Mouse (Mus musculus) spleen, postnatal 14 days (tissue): ENCODE measurements around the gene AI837181.

Source experiments
- DNase-seq, 2 experiments: peaks; one replicate each; pipeline ENCODE4 v3.0.0; 2021 to 2022; ENCODE audit warnings: low spot score in 2 of 2

AI837181 gene

DNA sequence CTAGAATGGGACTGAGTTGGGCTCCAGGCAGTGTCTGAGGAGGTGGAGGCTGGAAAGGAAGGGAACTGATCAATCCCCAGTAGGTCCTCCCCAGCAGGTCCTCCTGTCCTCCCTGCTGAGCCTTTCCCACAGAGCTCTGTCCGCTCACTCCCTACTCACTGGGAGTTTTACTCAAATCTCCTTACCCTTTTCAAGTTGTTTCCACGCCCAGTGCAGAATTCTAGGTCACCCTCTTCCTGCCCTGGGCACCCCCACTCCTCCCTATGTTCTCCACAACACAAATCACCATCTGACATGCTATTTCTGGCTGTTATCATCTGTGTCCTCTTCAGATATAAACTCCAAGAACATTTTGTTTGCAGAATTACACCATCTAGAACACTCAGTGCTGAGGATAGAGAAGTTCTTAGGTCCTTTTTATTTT is 10.4 kb upstream of the AI837181 start:
- DNase-seq = no peak

DNA sequence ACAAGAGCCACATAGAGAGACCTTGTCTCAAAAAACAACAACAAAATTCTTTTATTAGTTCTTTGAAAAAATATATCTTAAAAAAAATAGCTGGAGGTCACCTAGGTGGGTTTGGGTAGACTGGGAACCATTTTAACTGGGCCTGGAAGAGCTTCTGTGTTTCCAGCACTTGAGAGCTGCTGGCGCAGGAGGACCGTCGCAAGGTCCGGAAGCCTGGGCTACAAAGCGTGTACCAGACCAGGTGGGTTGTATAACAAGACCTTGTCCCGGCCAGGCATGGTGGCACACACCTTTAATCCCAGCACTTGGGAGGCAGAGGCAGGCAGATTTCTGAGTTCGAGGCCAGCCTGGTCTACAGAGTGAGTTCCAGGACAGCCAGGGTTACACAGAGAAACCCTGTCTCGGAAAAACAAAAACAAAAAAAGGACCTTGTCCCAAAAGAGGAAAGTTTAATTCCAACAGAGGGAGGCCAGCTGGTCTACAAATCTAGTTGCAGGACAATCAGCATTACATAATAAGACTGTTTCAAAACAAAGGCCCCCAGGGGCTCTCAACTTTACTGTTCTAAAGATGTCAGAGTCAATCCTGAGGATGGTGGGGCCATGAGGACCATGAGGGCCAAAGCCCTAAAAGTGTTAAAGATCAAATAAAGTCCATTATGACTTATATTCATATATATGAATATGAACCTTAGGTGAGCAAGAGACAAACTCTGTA is 6.0 kb upstream of the AI837181 start:
- no peak for DNase-seq

GRCm38 (mm10) chr19:5419630-5420029 is 5.3 kb upstream of the AI837181 start:
- DNase-seq = no peak

DNA sequence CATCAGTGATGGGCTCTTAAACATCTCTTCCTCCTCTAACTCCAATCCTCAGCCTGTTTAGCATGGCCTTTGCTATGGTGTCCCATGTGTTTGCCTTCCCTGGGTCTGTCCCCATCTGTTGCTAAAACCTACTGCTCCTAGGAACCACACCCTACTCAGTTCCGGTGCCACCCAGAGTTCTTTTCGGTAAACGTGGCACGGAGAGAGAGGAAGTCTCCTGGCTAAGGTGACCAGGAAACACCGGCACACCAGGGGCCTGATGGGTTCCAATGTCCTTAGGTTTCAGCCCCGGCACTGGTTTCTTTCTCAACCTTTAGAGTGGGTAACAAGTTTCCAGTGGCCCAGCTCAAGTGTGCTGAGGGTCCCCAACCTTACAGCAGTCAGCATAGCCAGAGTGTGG is 4.4 kb upstream of the AI837181 start:
- DNase-seq = no peak

DNA sequence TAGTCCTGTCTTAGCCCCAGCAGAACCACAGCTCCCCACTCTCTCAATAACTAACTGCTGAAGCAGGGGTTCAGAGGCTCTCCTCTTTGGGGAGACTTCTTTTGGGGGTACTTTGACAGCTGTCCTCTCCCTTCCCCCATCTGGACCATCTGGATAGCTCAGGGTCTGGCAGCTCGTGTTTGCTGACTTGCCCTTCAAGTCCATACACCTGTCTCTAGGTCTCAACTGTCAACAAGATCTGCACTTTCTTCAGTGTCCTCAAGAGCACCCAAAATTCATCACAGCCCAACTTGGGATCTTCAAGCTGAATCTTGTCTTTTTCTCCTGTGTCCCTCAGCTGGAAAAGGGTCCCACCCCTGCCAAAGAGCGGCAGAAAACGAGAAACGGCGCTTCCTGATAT is 3.2 kb upstream of the AI837181 start:
- DNase-seq = no peak

- no peak for DNase-seq
Measured at GRCm38 (mm10) chr19:5422267-5422666, 2.7 kb upstream of the AI837181 start.

GRCm38 (mm10) chr19:5422895-5423443 is 2.0 kb upstream of the AI837181 start:
- DNase-seq = no peak

DNA sequence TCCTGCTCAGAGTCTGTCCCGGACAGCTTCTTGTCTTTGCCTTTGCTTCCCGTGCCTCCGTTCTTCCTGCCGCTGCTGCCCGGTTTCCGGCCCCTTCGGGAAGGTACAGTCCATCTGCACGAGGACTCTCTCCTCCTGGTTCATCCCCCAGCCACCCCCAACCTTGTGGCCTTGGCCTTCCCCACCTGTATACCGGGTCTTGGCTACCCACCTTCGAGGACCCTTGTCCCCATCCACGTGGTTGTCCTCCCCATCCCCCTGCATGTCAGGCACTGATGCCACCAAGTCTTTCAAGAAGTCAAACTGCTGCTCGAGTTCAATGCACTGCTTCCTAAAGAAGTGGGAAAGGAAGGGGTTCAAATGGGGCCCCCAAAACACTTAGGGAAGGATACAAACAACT is 1.4 kb upstream of the AI837181 start:
- DNase-seq = no peak

GRCm38 (mm10) chr19:5424092-5424781 is 707 bp upstream of the AI837181 start:
- DNase-seq = peak; percentile 44 to 49

- DNase-seq = no peak
Measured at GRCm38 (mm10) chr19:5425906-5426565, 1.1 kb downstream of the AI837181 start.

DNA sequence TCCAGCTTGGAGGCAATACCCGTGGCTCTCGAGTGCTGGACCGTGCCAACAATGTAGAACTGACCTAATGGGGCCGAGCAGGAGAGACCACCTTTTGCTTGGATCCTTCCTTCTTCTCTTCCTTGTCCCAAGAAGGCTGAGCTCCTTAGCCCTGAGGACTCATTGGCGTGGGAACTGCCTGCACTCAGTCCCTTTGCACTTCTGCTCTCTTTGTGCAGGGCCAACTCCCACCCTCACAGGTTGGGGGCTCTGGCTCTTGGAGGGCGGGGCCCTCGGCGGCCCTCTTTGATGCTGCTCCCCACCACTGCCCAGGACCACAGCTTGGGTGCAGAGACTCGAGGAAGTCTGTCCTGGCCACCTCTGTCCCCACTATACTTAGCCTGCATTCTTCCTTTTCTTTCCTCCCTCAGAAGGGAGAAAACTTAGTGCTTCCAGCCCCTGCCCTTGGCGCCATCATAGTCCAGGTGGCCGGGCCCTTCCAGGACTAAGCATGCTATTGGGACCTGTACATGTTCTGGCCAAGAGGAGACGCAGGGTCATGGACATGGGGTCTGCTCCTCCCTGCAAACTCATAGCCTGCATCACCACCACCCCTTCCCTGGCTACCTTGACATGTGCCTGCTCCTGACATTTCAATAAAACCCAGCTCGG is 1.8 kb downstream of the AI837181 start:
- no peak for DNase-seq

DNA sequence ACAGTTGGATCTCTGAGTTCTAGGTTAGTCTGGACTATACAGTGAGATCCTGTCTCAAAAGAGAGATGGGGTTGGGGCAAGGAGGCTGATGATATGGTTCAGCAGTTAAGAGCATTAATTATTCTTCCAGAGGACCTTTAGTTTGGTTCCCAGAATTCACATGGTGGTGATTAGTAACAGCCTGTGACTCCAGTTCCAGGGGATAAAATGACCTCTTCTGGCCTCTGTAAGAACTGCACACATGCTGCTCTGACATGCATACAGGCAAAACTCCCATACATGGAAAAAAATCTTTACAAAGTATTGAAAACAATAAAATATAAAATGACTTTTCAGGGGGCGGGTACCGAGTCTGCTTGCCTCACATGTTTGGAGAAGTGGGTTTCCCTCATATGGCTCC is 3.1 kb downstream of the AI837181 start:
- DNase-seq = no peak

GRCm38 (mm10) chr19:5429219-5429618 is 4.3 kb downstream of the AI837181 start:
- DNase-seq = no peak

DNA sequence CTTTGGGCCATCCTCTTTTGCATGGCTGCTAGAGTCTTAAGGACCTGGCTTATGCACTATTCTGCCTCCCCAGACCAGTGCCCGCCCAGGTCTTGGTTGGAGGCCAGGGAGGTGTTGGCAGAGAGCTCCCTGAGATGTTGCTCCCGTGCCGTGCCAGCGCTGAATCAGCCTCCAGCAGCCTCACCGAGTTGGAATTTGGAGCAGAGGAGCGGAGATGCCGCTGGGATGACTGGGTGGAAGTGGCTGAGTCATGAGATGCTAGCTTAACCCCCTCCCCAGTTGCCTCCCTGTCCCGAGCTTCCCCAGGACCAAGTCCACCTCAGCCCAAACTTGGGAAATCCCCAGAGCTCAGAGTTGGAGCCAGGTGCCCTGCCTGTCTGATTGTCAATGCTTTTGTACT is 4.9 kb downstream of the AI837181 start:
- no peak for DNase-seq

DNA sequence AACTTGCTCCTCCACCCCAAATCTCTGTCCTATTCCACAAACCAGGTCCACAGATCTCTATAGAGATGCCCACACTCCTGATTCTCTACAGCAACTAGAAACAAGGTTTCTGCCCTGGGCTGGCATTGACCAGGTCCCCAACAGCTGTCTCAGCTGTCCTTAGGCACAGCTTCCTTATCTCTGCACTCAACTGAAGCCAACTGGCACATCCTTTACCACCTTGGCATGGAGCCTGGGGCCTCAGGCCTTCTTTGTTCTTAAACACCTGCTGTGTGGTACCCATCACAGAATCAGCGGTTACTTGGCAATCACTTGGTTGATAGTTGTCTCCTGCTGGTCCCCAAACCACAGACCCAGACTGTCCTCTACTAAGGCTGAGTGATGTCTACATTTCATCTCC is 5.5 kb downstream of the AI837181 start:
- DNase-seq = no peak

GRCm38 (mm10) chr19:5431911-5432464 is 7.0 kb downstream of the AI837181 start:
- no peak for DNase-seq

DNA sequence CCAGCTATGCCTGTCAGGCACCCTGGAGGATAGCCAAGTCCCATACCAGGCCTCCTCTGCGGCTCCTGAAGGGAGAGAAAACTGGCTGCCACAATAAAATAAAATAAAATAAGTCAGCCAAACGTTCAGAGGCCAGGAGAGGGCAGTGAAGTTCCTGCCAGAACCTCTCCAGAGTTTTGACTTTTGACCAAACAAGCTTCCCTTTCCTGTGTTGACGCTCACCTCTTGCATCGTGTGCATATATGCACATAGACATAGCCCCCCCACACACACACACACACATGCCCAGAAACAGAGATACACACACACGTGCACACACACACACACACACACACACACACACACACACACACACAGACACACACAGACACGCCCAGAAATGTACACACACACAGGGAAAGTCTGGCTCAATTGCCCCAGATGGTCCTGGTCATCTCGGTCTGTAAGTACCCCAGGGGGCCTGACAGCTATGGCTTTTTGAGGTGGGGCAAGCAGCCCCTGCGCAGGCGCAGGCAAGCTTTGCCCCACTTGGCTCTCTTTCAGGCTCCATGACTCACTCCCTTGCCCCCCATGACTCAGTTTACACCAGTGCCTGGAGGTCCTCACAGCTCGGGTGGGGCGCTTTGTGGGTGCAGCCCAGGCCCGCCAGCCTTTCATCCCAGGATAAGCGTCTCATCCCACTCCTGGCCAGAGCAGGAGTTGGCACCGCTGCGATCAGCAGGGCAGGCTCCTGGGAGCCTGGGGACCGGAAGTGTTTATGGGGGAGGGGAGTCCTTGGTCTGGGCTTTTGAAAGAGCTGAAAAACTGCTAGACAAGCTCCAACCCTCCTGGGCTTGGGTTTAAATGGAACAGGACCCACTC is 8.3 kb downstream of the AI837181 start:
- DNase-seq = no peak

DNA sequence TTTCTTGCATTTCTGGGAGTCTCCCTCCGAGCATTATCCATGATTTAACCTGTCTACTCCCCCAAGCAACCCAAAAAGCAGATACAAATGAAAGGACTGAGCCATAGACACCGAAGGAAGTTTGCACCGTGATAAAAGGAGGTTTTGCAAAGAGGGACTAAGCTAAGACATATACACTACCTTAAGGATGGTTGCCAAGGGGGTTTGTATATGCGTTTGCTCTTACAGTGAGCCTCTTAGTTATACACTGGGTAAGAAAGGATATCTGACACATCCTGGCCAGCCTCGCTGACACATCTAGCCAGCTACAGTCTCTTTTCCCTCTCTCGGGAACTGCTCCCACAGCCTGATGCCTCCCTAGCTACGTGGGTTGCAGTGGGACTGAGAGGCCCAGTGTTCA is 9.0 kb downstream of the AI837181 start:
- DNase-seq = no peak

GRCm38 (mm10) chr19:5444371-5444908 is 19.5 kb downstream of the AI837181 start:
- no peak for DNase-seq

DNA sequence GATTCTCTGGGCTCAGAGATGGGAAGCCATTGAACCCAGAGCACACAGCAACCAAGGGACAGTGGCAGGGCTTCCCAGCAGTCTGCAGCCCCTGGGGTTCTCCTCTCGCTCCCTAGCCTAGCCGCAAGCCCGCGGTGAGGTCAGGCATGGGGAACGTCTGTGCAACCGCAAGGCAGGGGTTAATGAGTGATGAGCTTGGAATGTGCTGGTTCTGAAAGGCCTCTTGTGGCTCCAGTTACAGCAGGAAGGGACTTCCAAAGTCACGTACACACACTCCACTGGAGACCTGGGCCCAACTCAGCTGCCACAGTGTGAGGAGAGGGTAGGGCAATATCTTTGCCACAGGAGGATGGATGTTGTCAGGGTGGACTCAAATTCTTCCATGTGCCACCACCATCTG is 20.0 kb downstream of the AI837181 start:
- DNase-seq = no peak

DNA sequence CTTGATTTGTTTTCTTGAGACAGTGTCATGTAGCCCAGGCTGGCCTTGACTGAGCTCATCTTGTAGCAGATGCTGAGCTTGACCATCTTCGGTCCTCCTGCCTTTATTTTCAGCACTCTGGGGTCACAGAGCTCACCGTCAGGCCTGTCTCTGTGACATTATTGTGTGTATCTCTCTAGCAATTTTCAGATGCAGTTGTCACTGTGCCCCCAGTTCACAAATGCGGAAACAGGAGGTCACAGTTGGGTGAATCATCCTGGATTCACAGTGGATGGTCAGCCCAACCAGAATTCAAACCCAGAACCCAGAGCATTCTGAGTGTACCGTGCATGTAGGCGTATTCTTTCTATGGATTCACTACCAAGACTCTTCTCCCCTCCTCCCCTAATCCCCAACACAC is 20.8 kb downstream of the AI837181 start:
- no peak for DNase-seq
